Mouse (Mus musculus) kidney, postnatal 0 days (tissue): Measurements from ENCODE around the gene Gtf2a2. TPM values are rescaled to one million over a fixed set of nuclear protein-coding genes. Genes with fewer than 3 reads are reported as not detected.

Experiments used
- ATAC-seq: fragments of 200-750 bp; cut with Nextera tagmentation; replicated peaks from 2 replicates; pipeline ENCODE4 v1.8.0; 2017; ENCODE audit warnings: low read depth, moderate number of reproducible peaks, moderate TSS enrichment, moderate library complexity; ENCODE audit not compliant: low FRiP score
- DNase-seq: peaks from one replicate; pipeline ENCODE4 v3.0.0-alpha.2; 2016; ENCODE audit warnings: low spot score
- H3K27ac ChIP-seq: fragments of 300-500 bp; sonication (generic); 2 replicates; pipeline ENCODE4 v1.5.1; 2014; ENCODE audit warnings: mild to moderate bottlenecking
- H3K27me3 ChIP-seq: fragments of 300-500 bp; sonication (generic); 2 replicates; pipeline ENCODE4 v1.6.1; 2014; ENCODE audit warnings: low read length, mixed read lengths; ENCODE audit not compliant: insufficient read depth
- H3K36me3 ChIP-seq: fragments of 300-500 bp; sonication (generic); 2 replicates; pipeline ENCODE4 v1.6.1; 2014; ENCODE audit warnings: low read length, mixed read lengths; ENCODE audit not compliant: insufficient read depth
- H3K4me1 ChIP-seq: fragments of 300-500 bp; sonication (generic); replicated peaks from 2 replicates; pipeline ENCODE4 v1.6.1; 2014; ENCODE audit warnings: antibody characterized with exemption, low read length, mixed read lengths; ENCODE audit not compliant: insufficient read depth
- H3K4me2 ChIP-seq: fragments of 300-500 bp; sonication (generic); 2 replicates; pipeline ENCODE4 v1.6.1; 2014; ENCODE audit warnings: mild to moderate bottlenecking, low read length, moderate library complexity, mixed read lengths
- H3K4me3 ChIP-seq: fragments of 300-500 bp; sonication (generic); replicated peaks from 2 replicates; pipeline ENCODE4 v1.5.1; 2014; ENCODE audit warnings: low read depth, low read length
- H3K9ac ChIP-seq: fragments of 300-500 bp; sonication (generic); 2 replicates; pipeline ENCODE4 v1.6.1; 2014; ENCODE audit warnings: low read depth, low read length
- H3K9me3 ChIP-seq: fragments of 300-500 bp; sonication (generic); replicated peaks from 2 replicates; pipeline ENCODE4 v1.6.1; 2016; ENCODE audit warnings: low read length, inconsistent platforms, mixed read lengths
- CTCF ChIP-seq: IDR thresholded peaks from 2 replicates; pipeline ENCODE4 v1.5.1; 2016; ENCODE audit warnings: antibody characterized with exemption, low read depth, mild to moderate bottlenecking, moderate library complexity
- WGBS: fragments of 180-500 bp; shearing (Covaris S2); extraction: QIAGEN DNeasy Blood & Tissue Kit; methylation state at CpG from one replicate; pipeline ENCODE4 v1.1.7; 2014; 5-methylcytosine and 5-hydroxymethylcytosine counted together
- polyA plus RNA-seq: library from polyadenylated mRNA; unstranded; fragments of >200 nt; fragmentation: Nextera tagmentation; extraction: Ambion mirVana; gene quantifications from 2 replicates; pipeline ENCODE4 v1.2.1, GENCODE M21; 2015

Gtf2a2 gene
- polyA plus RNA-seq, 1 experiment from 2014 or later: 210 TPM

GRCm38 (mm10) chr9:69999318-69999717 lies 13.0 kb upstream of the Gtf2a2 start:
- Histone ChIP-seq H3K4me1 (no peaks in the 10 kb centered on the region), H3K27ac (no peak overlapping the region), H3K27me3 (no peaks in the 10 kb centered on the region), H3K4me2 (no peak overlapping the region), H3K36me3 (peaks cover 57% of the 10 kb centered on the region), H3K9ac (no peak overlapping the region), H3K9me3 (no peaks in the 10 kb centered on the region), H3K4me3 (no peak overlapping the region)
- WGBS: 76% methylated on average over 1 of the region's 1 CpGs
- no peak for ATAC-seq
- no peak for DNase-seq
- TF ChIP-seq CTCF: peak; percentile 45; the same call in 1 of the 2 replicates

GRCm38 (mm10) chr9:70003516-70003915 lies 8.8 kb upstream of the Gtf2a2 start:
- Histone ChIP-seq H3K4me2 (no peak overlapping the region), H3K27ac (no peak overlapping the region), H3K4me3 (no peak overlapping the region), H3K4me1 (no peaks in the 10 kb centered on the region), H3K27me3 (no peaks in the 10 kb centered on the region), H3K36me3 (peaks cover 57% of the 10 kb centered on the region), H3K9ac (no peak overlapping the region), H3K9me3 (no peaks in the 10 kb centered on the region)
- no peak for TF ChIP-seq CTCF
- no peak for ATAC-seq
- WGBS: 86% methylated on average over 10 of the region's 10 CpGs
- DNase-seq: no peak

DNA sequence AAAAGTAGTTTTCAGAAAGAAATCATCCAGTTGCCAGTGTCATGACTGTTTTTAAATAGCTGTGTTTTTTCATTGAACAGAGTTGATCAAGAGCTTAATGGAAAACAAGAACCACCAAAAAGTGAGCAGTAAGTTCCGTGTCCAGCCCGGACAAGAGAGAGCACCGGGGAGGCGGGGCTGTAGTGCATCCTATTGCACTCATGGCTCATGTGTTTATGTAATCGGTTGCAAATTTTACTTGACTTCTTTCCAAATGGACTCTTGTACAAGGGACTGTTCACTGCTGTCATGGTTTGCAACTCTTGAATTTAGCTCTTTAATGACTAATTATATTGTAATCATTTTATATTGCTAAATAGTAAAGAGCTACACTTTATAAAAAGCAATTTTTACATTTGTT lies 5.4 kb upstream of the Gtf2a2 start:
- TF ChIP-seq CTCF: no peak
- no peak for ATAC-seq
- no peak for DNase-seq
- 89% methylated on average over 5 of the region's 5 CpGs for WGBS
- H3K4me2 ChIP-seq: no peak overlapping the region
- H3K27me3 ChIP-seq: no peaks in the 10 kb centered on the region
- H3K4me1 ChIP-seq: no peaks in the 10 kb centered on the region
- H3K9me3 ChIP-seq: no peaks in the 10 kb centered on the region
- no peak overlapping the region for H3K9ac ChIP-seq
- no peak overlapping the region for H3K27ac ChIP-seq
- peaks cover 43% of the 10 kb centered on the region for H3K36me3 ChIP-seq
- H3K4me3 ChIP-seq: no peak overlapping the region

DNA sequence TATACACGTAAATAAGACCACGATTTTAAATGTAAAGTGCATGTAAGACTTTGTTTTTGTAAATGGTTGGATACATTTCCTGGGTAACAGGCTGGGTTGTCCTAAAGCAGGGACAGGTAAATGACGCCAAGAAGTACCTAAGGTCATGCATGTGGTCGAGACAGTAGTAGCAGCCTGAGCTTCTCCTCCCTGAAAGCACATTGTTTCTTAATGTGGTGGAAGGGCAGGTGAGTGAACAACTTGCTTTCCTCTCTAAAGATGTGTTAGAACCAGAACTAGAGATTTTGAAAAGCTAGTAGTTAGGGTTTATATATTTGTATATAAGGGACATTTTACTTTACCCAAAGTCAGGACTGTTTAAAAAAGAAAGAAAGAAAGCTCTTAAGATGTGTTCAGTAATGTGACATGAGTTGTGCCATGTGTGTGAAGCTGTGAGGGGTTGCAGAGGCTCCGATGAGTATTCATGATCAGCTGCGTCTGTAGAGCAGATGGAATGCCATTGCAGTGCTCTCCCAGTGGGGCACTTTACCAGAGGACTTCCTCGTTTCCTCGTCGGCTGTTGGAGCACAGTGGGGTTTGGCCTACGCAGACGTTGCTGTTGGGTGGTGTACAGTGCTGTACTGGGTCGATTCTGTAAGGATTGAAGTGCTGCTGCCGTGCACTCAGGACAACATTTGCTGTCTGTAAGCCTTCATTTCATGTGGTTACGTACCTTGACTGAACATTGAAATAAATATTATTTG lies 4.7 kb upstream of the Gtf2a2 start:
- no peak for TF ChIP-seq CTCF
- 90% methylated on average over 14 of the region's 14 CpGs for WGBS

GRCm38 (mm10) chr9:70009754-70010304 lies 2.5 kb upstream of the Gtf2a2 start:
- WGBS: 90% methylated on average over 8 of the region's 8 CpGs

More for the DNA sequence above, 4.7 kb upstream of the Gtf2a2 start:
- H3K27me3 ChIP-seq: no peaks in the 10 kb centered on the region
- DNase-seq (no peak), ATAC-seq (no peak)
- H3K36me3 ChIP-seq: peaks cover 36% of the 10 kb centered on the region
- H3K4me2 ChIP-seq: no peak overlapping the region
- no peak overlapping the region for H3K4me3 ChIP-seq
- no peak overlapping the region for H3K9ac ChIP-seq
- H3K4me1 ChIP-seq: no peaks in the 10 kb centered on the region
- no peaks in the 10 kb centered on the region for H3K9me3 ChIP-seq
- H3K27ac ChIP-seq: no peak overlapping the region

GRCm38 (mm10) chr9:70010781-70011473 lies 1.4 kb upstream of the Gtf2a2 start:
- no peak for TF ChIP-seq CTCF
- ATAC-seq: no peak
- no peak overlapping the region for H3K9ac ChIP-seq
- H3K27ac ChIP-seq: no peak overlapping the region
- no peak overlapping the region for H3K4me2 ChIP-seq
- peaks cover 25% of the 10 kb centered on the region for H3K36me3 ChIP-seq
- 90% methylated on average over 5 of the region's 5 CpGs for WGBS
- H3K27me3 ChIP-seq: no peaks in the 10 kb centered on the region
- no peaks in the 10 kb centered on the region for H3K9me3 ChIP-seq
- no peak overlapping the region for H3K4me3 ChIP-seq
- peaks cover 9% of the 10 kb centered on the region for H3K4me1 ChIP-seq
- no peak for DNase-seq

More at GRCm38 (mm10) chr9:70009754-70010304, 2.5 kb upstream of the Gtf2a2 start:
- H3K9me3 ChIP-seq: no peaks in the 10 kb centered on the region
- no peak for TF ChIP-seq CTCF
- no peak overlapping the region for H3K4me2 ChIP-seq
- DNase-seq (no peak), ATAC-seq (no peak)
- no peak overlapping the region for H3K9ac ChIP-seq
- H3K4me3 ChIP-seq: no peak overlapping the region
- no peaks in the 10 kb centered on the region for H3K27me3 ChIP-seq
- H3K36me3 ChIP-seq: peaks cover 25% of the 10 kb centered on the region
- H3K4me1 ChIP-seq: peaks cover 9% of the 10 kb centered on the region
- no peak overlapping the region for H3K27ac ChIP-seq
